Mouse (Mus musculus) mouse trophoblast stem cell (cell line): ENCODE data around the gene Zswim8.

ENCODE experiments used
- in situ Hi-C, 2 experiments: fragments of 300-500 bp; cut with MseI, MboI; formaldehyde crosslinking; loops; 2 replicates in 1 of 2; 3 replicates in 1 of 2; pipeline ENCODE4 v1.15.1; 2025

Gene Zswim8

GRCm38 (mm10) chr14:20730853-20731602, 23.7 kb downstream of the Zswim8 start:
- in situ Hi-C loops: no loop called here

- in situ Hi-C loops: no loop called here
Observed at GRCm38 (mm10) chr14:20733041-20733951, 25.9 kb downstream of the Zswim8 start.

GRCm38 (mm10) chr14:20733952-20734774, 26.8 kb downstream of the Zswim8 start, which contains the start of gene Ndst2:
Ndst2 (minus strand) TSS chr14:20734562.
- in situ Hi-C loops: no loop called here

DNA sequence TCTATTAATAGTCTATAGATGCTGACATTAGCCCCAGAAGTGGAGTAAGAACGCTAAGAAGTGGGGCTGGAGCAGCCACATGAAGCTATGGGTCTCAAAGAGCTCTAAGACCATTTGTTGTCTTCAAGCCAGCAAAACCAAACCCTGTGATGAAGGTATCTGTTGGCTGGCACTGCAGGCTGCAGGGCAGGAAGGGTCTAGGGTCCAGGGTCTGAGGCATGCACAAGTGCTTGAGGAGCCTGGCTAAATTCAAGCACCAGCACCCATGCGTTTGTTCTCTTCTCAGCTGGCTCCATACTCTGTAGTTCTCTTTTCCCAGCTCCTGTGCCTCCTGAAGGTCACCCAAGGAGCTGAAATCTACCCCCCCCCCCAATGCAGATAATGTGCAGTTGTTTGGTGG, 27.7 kb downstream of the Zswim8 start:
- in situ Hi-C loops: no loop called here

GRCm38 (mm10) chr14:20735892-20736390, 28.6 kb downstream of the Zswim8 start:
- in situ Hi-C loops: no loop called here

DNA sequence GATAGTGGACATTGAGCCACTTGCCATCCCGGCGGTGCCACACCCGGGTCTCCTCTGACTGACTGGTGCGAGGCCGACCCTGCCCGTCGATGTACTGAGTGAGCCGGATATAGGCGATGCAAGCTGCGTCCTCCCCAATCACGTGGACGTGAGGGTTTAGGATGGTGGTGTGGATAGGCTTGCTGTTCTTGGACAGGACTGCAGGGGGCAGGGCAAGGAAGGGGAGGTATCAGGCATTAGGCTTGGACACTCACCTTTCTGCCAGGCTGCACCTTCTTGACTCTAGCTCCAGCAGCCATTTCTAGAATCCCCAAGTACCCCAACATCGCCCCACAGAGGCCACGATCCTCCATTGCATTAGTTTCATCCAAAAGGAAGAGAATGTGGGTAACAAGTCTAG, 30.0 kb downstream of the Zswim8 start:
- in situ Hi-C loops: no loop called here

DNA sequence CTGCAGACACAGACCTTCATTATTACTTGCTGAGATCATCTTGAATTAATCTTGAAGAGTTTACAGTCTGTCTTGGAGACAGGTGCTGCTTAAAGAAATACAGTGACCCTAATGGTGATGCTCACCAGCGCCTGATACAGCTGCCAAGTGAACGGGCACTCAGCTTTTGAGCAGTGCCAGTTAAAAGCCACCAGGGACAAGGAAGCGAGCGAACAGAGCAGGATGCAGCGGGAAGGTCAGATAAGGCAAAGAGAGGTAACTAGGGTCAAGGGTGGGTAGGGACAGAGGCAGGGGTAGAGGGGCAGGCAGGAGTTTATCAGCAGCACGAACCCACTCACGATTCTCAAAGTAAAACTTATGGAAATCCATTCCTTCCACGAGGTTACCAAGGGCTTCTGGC, 31.2 kb downstream of the Zswim8 start:
- in situ Hi-C loops: no loop called here

- in situ Hi-C loops: no loop called here
Observed at GRCm38 (mm10) chr14:20741301-20741700, 33.9 kb downstream of the Zswim8 start.

DNA sequence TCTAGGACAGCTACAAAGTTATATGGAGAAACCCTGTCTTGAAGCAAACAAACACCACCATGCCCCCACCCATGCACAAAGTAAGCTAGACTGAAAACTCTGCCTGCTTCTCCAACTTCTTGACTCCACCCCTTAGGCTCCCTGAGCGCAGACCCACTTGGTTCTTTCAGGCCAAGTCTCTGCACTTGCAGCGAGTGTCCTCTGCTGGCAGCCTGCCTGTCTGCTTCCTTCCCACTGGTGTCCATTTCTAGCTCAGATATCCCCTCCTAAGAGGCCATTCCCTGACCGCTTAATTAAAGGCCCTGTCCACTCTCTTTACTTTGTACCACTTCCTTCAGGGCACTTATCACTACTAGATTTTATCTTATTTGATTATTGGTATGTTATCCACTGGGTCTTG, 36.3 kb downstream of the Zswim8 start:
- in situ Hi-C loops: no loop called here

DNA sequence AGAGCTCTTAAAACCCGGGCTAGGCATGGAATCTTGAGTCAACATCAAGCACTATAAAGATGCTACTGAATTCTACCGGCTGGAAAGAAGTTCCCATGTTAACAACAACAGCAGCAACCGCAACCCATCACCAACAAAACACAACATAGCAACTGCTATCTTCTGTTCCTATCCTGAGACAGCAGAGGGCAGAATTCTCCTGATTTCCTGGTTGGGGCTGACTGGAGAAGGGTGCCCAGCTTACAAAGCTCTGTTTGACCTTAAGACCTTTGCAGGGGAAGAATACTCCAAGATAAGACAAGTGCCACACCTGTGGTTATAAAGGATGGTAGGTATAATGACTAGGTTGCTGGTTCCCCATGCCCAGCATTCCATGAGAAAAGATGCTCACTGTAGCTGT, 39.6 kb downstream of the Zswim8 start:
- in situ Hi-C loops: no loop called here

GRCm38 (mm10) chr14:20748388-20748787, 41.0 kb downstream of the Zswim8 start:
- in situ Hi-C loops: no loop called here

- in situ Hi-C loops: no loop called here
Observed at GRCm38 (mm10) chr14:20749494-20750051, 42.2 kb downstream of the Zswim8 start.

- in situ Hi-C loops: no loop called here
Observed at GRCm38 (mm10) chr14:20750503-20750902, 43.2 kb downstream of the Zswim8 start.

DNA sequence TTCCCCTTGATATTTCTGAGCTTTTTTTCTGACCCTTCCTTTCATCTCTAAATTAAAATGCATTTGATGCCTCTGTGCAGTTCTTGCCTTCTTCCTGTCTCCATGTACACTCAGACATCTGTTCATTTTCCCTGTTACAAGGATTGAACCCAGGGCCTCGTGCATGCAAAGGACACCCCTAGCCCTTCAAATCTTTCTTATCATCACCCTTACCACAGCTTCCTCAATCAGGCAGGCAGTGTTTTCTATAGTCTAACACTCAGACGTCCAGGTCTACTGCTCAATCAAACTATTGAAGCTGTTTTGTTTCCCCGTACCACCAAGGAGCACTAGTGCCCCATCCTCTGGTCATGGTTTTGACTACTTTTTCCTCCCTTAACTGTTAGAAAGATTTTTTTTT, 46.4 kb downstream of the Zswim8 start:
- in situ Hi-C loops: no loop called here

DNA sequence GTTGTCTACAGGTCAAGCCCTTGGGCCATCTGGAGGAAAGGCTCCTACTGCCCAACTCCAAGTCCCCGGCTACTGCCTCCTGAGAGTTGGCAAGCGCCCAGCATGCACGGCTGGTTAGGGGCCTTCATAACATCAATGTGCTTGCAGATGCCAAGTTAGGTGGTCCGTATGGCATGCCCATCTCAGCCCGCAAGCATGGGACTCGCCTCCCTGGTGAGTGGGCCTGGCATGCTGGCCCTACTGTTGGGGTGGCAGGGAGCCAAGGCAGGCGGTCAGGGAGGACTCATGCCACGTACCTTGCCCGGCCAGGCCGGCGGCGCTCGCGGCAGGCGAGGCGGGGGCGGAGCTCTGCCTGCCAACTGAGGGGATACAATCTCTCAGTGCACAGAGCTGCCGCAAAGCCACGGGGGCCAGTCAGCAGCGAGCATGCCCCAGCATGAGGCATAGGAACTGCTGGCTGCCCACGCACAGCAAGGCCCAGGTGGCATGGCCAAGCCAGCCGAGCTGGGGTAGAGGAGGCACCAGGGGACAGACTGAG, 50.1 kb downstream of the Zswim8 start:
- in situ Hi-C loops: no loop called here

DNA sequence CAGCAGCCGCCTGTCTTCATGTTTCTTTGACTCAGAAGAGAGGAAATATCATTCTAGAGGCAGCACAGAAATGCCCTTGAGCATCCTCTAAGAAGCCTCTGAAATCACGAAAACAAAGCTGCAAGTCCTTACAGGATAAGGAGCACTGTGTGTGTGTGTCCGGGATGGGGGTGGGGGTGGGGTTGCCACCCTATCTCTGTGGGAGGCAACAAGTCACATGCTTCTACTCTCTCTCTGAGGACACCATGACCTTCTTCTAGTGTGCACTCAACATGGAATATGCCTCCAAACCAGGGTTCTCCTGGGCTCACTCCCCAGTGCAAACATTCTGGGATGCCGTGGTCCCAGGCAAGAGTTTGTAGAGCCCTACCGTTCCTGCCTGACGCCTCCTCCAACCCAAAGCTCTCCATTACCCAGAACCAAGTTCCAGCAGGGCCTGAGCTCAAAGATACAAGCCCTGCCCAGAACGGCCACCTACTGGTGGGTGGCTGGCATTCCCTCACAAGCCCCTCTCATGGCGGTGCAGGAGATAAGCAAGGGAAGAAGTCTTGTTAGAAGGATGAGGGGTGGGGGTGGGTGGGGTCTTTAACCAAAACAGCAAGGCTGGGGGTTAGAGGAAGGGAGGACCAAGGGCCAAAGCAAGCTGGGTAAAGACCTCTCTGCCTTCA, 51.5 kb downstream of the Zswim8 start:
- in situ Hi-C loops: no loop called here

DNA sequence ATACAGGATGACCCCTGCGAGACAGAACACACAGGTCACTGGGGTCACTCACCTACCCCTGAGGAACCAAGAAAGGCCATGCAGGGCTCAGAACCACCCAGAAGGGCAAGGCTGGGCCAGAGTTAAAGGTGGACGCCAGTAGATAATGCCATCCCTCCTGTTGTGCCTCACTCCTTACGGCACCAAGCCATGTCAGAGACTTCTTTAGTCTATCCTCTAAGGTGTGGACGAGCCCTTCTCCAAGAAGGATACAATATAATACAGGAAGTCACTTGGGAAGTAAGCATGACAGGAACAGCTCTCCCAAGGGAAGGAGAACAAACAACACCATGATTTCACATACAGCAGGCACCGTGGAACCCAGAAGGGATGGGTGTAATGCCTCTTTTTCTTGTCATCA, 57.6 kb downstream of the Zswim8 start:
- in situ Hi-C loops: no loop called here

- in situ Hi-C loops: no loop called here
Observed at GRCm38 (mm10) chr14:20765642-20766258, 58.4 kb downstream of the Zswim8 start.

- in situ Hi-C loops: no loop called here
Observed at GRCm38 (mm10) chr14:20767936-20768335, 60.6 kb downstream of the Zswim8 start.

- in situ Hi-C loops: no loop called here
Observed at GRCm38 (mm10) chr14:20768581-20768980, 61.2 kb downstream of the Zswim8 start.
